Mouse (Mus musculus) embryonic facial prominence, embryonic 14.5 days (tissue): ENCODE measurements at regions not wholly inside any gene's neighbourhood (a gene's known extent, or its start where the extent isn't known, plus 50 kb on each side); places are given as distances from the start of the nearest gene placed in this dataset. TPM values are rescaled to one million over a fixed set of nuclear protein-coding genes. Genes with fewer than 3 reads are reported as not detected.

Experiments used
- microRNA counts: library from miRNA; unstranded; fragments of <30 nt; microRNA quantifications from one replicate; lab custom pipeline; 2017
- microRNA-seq: library from miRNA; unstranded; fragments of <30 nt; microRNA quantifications from one replicate; pipeline ENCODE4, GENCODE M21; 2016; ENCODE audit warnings: borderline number of aligned reads

MicroRNA genes in the stretch of these regions (microRNA counts, 519-probe panel; counts per million panel counts)
- 19.3 counts per million for microRNA mmu-miR-802 (lab: Ali Mortazavi, UCI)

Small RNA genes lying in the stretch of these regions (microRNA-seq; reads per million reads assigned to microRNA genes)
- gene Gm28003 = not detected
- 5.0 reads per million, percentile 21 among the genes with 10 or more reads in this experiment for gene Mir802
